Mouse (Mus musculus) CH12.LX (cell line): ENCODE measurements around the gene Ppil3. TPM values are rescaled to one million over a fixed set of nuclear protein-coding genes. Genes with fewer than 3 reads are reported as not detected.

Source experiments
- DNase-seq: peaks from one replicate; pipeline ENCODE4 v3.0.0-alpha.2; 2013; ENCODE audit errors: extremely low read depth
- H3K27ac ChIP-seq: 2 replicates; pipeline ENCODE4 v1.5.1; 2012; ENCODE audit warnings: low read depth, mild to moderate bottlenecking, control low read depth, moderate library complexity; ENCODE audit not compliant: insufficient read depth
- H3K27me3 ChIP-seq: replicated peaks from 2 replicates; pipeline ENCODE3; 2012; ENCODE audit warnings: inconsistent platforms
- H3K36me3 ChIP-seq, 2 experiments: replicated peaks in 1 of 2; 2 replicates each; pipeline versions ENCODE3 to v1.6.1; 2012; ENCODE audit warnings: inconsistent platforms in 1 of 2, low read length in 1 of 2, mild to moderate bottlenecking in 1 of 2, mixed read lengths in 1 of 2, moderate library complexity in 1 of 2; ENCODE audit not compliant: control insufficient read depth in 1 of 2, insufficient read depth in 1 of 2
- H3K4me1 ChIP-seq, 2 experiments: 2 replicates each; pipeline ENCODE4 v1.6.1; 2012; ENCODE audit warnings: inconsistent platforms in 1 of 2, moderate library complexity in 1 of 2; ENCODE audit not compliant: insufficient read depth in 2 of 2, control insufficient read depth in 1 of 2
- H3K4me2 ChIP-seq: 2 replicates; pipeline ENCODE4 v1.6.1; 2012; ENCODE audit warnings: low read depth, mild to moderate bottlenecking, control low read depth; ENCODE audit not compliant: poor library complexity, insufficient read depth, severe bottlenecking
- H3K4me3 ChIP-seq, 3 experiments: fragments of 150-350 bp in 1 of 3; sonication (generic) in 1 of 3; replicated peaks in 1 of 3; 2 replicates each; pipeline versions ENCODE3 to v1.5.1; 2011 to 2012; ENCODE audit warnings: low read depth in 2 of 3, low read length in 2 of 3, mild to moderate bottlenecking in 2 of 3, moderate library complexity in 2 of 3, control low read depth in 1 of 3, improper control_type of control experiment in 1 of 3, inconsistent platforms in 1 of 3, mixed read lengths in 1 of 3; ENCODE audit not compliant: poor library complexity in 1 of 3
- H3K79me2 ChIP-seq: replicated peaks from 2 replicates; pipeline ENCODE4 v1.6.1; 2012; ENCODE audit warnings: mild to moderate bottlenecking, moderate library complexity; ENCODE audit not compliant: control insufficient read depth, poor library complexity, insufficient read depth, severe bottlenecking; ENCODE audit errors: extremely low read depth
- H3K9ac ChIP-seq: 2 replicates; pipeline ENCODE4 v1.6.1; 2012; ENCODE audit warnings: low read depth, mild to moderate bottlenecking, control low read depth, moderate library complexity; ENCODE audit not compliant: insufficient read depth
- H3K9me3 ChIP-seq: replicated peaks from 2 replicates; pipeline ENCODE3; 2012; ENCODE audit warnings: low read length, inconsistent platforms, mixed read lengths
- CTCF ChIP-seq, 2 experiments: IDR thresholded peaks in 1 of 2; conservative IDR thresholded peaks in 1 of 2; 2 replicates each; pipeline ENCODE4 v1.5.1; 2011 to 2012; ENCODE audit warnings: low read depth in 2 of 2, low read length in 2 of 2, improper control_type of control experiment in 1 of 2, inconsistent platforms in 1 of 2, mild to moderate bottlenecking in 1 of 2, moderate library complexity in 1 of 2
- E2F4 ChIP-seq: IDR thresholded peaks from 2 replicates; pipeline ENCODE4 v1.6.1; 2011; ENCODE audit warnings: low read depth, low read length, improper control_type of control experiment; ENCODE audit not compliant: insufficient replicate concordance
- EP300 ChIP-seq: IDR thresholded peaks from 2 replicates; pipeline ENCODE4 v1.6.1; 2011; ENCODE audit warnings: low read length, improper control_type of control experiment
- ETS1 ChIP-seq: conservative IDR thresholded peaks from 2 replicates; pipeline ENCODE4 v1.6.1; 2012; ENCODE audit warnings: low read depth, mild to moderate bottlenecking, inconsistent platforms, low read length, improper control_type of control experiment, moderate library complexity
- HCFC1 ChIP-seq: IDR thresholded peaks from 2 replicates; pipeline ENCODE4 v1.6.1; 2012; ENCODE audit warnings: low read depth, mild to moderate bottlenecking, inconsistent platforms, low read length, improper control_type of control experiment
- JUN ChIP-seq: IDR thresholded peaks from 2 replicates; pipeline ENCODE4 v1.6.1; 2011; ENCODE audit warnings: low read depth, mild to moderate bottlenecking, low read length, improper control_type of control experiment, moderate library complexity; ENCODE audit not compliant: insufficient read depth
- JUND ChIP-seq: conservative IDR thresholded peaks from 2 replicates; pipeline ENCODE4 v1.6.1; 2011; ENCODE audit warnings: low read depth, low read length, improper control_type of control experiment
- KAT2A ChIP-seq: IDR thresholded peaks from 2 replicates; pipeline ENCODE4 v1.6.1; 2012; ENCODE audit warnings: low read length, improper control_type of control experiment, inconsistent platforms; ENCODE audit not compliant: insufficient replicate concordance
- MEF2A ChIP-seq: IDR thresholded peaks from 2 replicates; pipeline ENCODE4 v1.6.1; 2014; ENCODE audit warnings: low read depth, mild to moderate bottlenecking, inconsistent platforms, low read length, improper control_type of control experiment, borderline replicate concordance
- NRF1 ChIP-seq: IDR thresholded peaks from 2 replicates; pipeline ENCODE4 v1.6.1; 2014; ENCODE audit warnings: low read depth, mild to moderate bottlenecking, inconsistent platforms, low read length, improper control_type of control experiment, moderate library complexity
- POLR2A ChIP-seq: IDR thresholded peaks from 2 replicates; pipeline ENCODE4 v1.6.1; 2011; ENCODE audit warnings: low read depth, mild to moderate bottlenecking, improper control_type of control experiment, low read length
- POLR2AphosphoS2 ChIP-seq: IDR thresholded peaks from 2 replicates; pipeline ENCODE4 v1.6.1; 2011; ENCODE audit warnings: low read depth, low read length, improper control_type of control experiment
- RCOR1 ChIP-seq: conservative IDR thresholded peaks from 2 replicates; pipeline ENCODE4 v1.6.1; 2012; ENCODE audit warnings: low read depth, mild to moderate bottlenecking, inconsistent platforms, low read length, improper control_type of control experiment
- TBP ChIP-seq: conservative IDR thresholded peaks from 2 replicates; pipeline ENCODE4 v1.6.1; 2011; ENCODE audit warnings: low read depth, low read length, improper control_type of control experiment
- TCF12 ChIP-seq: IDR thresholded peaks from 2 replicates; pipeline ENCODE4 v1.6.1; 2014; ENCODE audit warnings: low read depth, mild to moderate bottlenecking, inconsistent platforms, low read length, improper control_type of control experiment
- UBTF ChIP-seq: IDR thresholded peaks from 2 replicates; pipeline ENCODE4 v1.6.1; 2012; ENCODE audit warnings: low read depth, mild to moderate bottlenecking, inconsistent platforms, low read length, improper control_type of control experiment, moderate library complexity
- USF1 ChIP-seq: IDR thresholded peaks from 2 replicates; pipeline ENCODE4 v1.6.1; 2014; ENCODE audit warnings: low read depth, mild to moderate bottlenecking, inconsistent platforms, low read length, improper control_type of control experiment
- USF2 ChIP-seq: conservative IDR thresholded peaks from 2 replicates; pipeline ENCODE4 v1.6.1; 2011; ENCODE audit warnings: low read depth, low read length, improper control_type of control experiment
- ZC3H11A ChIP-seq: IDR thresholded peaks from 2 replicates; pipeline ENCODE4 v1.6.1; 2012; ENCODE audit warnings: low read depth, mild to moderate bottlenecking, inconsistent platforms, low read length, improper control_type of control experiment
- ZKSCAN1 ChIP-seq: IDR thresholded peaks from 2 replicates; pipeline ENCODE4 v1.6.1; 2012; ENCODE audit warnings: low read depth, inconsistent platforms, low read length, improper control_type of control experiment, borderline replicate concordance
- ZMIZ1 ChIP-seq: IDR thresholded peaks from 2 replicates; pipeline ENCODE4 v1.6.1; 2012; ENCODE audit warnings: low read depth, mild to moderate bottlenecking, inconsistent platforms, low read length, improper control_type of control experiment
- dilution Hi-C: fragments of 300-500 bp; cut with MboI; formaldehyde crosslinking; loops from 2 replicates; pipeline ENCODE4 v1.14.3; 2020; ENCODE audit warnings: low sequenced_read_pairs; ENCODE audit not compliant: extremely low pct_unique_long_range_greater_than_20kb, extremely low pct_ligation_motif_present
- in situ Hi-C: fragments of 300-500 bp; cut with MboI; formaldehyde crosslinking; loops from 3 replicates; pipeline ENCODE4 v1.14.3; 2019; ENCODE audit warnings: low sequenced_read_pairs, low pct_ligation_motif_present, low pct_unique_long_range_greater_than_20kb, mixed read lengths
- polyA plus RNA-seq: library from polyadenylated mRNA; unstranded; fragments of >175 nt; gene quantifications from 2 replicates; pipeline ENCODE4 v1.2.1, GENCODE M21; 2012; ENCODE audit warnings: low read depth; ENCODE audit not compliant: insufficient read length
- total RNA-seq, 2 experiments: library from RNA; depleted of rRNA; stranded (reverse); fragments of 300-350 nt in 1 of 2; fragments of >200 nt in 1 of 2; gene quantifications; 2 replicates each; pipeline ENCODE4 v1.2.3; 2012 to 2014

Gene Ppil3
- total and polyA plus RNA-seq, 3 experiments, result 66.1 to 161 (median 103) TPM

GRCm38 (mm10) chr1:58458867-58459266 is 13.6 kb upstream of the Ppil3 start:
- in situ Hi-C loops (no loop called here), dilution Hi-C loops (no loop called here)
- Histone ChIP-seq H3K9ac (no peak overlapping the region), H3K36me3 (peaks cover 85 to 89% of the 10 kb centered on the region in 2 experiments), H3K4me1 (no peaks in the 10 kb centered on the region), H3K4me2 (no peak overlapping the region), H3K4me3 (no peak overlapping the region), H3K27me3 (no peaks in the 10 kb centered on the region), H3K27ac (no peak overlapping the region), H3K9me3 (no peaks in the 10 kb centered on the region), H3K79me2 (no peaks in the 10 kb centered on the region)
- TF ChIP-seq HCFC1 (no peak), CTCF (conservative IDR thresholded peaks at IDR 0.05 in 1 of 2, IDR thresholded peaks at IDR 0.05 in 1 of 2; ENCODE audit: low read depth in 2 of 2, low read length in 2 of 2) (no peak), MEF2A (no peak), NRF1 (no peak)
- no peak for DNase-seq

GRCm38 (mm10) chr1:58458175-58458574 is 12.9 kb upstream of the Ppil3 start:
- dilution Hi-C loops, result no loop called here
- Histone ChIP-seq H3K4me2 (no peak overlapping the region), H3K36me3 (peaks cover 85 to 89% of the 10 kb centered on the region in 2 experiments), H3K27ac (no peak overlapping the region), H3K79me2 (no peaks in the 10 kb centered on the region)
- TF ChIP-seq NRF1, result no peak
- TF ChIP-seq RCOR1, result no peak
- TF ChIP-seq ZMIZ1, result no peak
- TF ChIP-seq ZC3H11A, result no peak
- TF ChIP-seq MEF2A, result no peak
- TF ChIP-seq POLR2AphosphoS2, result no peak
- no peak for TF ChIP-seq UBTF
- no peak for TF ChIP-seq E2F4
- TF ChIP-seq POLR2A, result no peak
- no peak for TF ChIP-seq EP300
- TF ChIP-seq, all 38 proteins: peak for 0
- DNase-seq, result no peak
- Histone ChIP-seq H3K4me1 (no peaks in the 10 kb centered on the region), H3K27me3 (no peaks in the 10 kb centered on the region), H3K9me3 (peaks cover 4% of the 10 kb centered on the region), H3K9ac (no peak overlapping the region), H3K4me3 (no peak overlapping the region)
- in situ Hi-C loops, result no loop called here

- no peak overlapping the region for H3K27ac ChIP-seq
- dilution Hi-C loops (no loop called here), in situ Hi-C loops (no loop called here)
- peaks cover 72 to 86% of the 10 kb centered on the region in 2 experiments for H3K36me3 ChIP-seq
- 0 out of 4 replicates have a peak, but pooled peaks cover 0 to 3% of the 10 kb centered on the region in 2 experiments for H3K4me1 ChIP-seq
- no peak overlapping the region for H3K4me2 ChIP-seq
- no peak for TF ChIP-seq TBP
- no peak for TF ChIP-seq ETS1
- TF ChIP-seq TCF12, result no peak
- TF ChIP-seq ZKSCAN1, result no peak
- TF ChIP-seq MEF2A, result no peak
- TF ChIP-seq HCFC1, result no peak
- TF ChIP-seq KAT2A, result no peak
- no peak for TF ChIP-seq USF1
- TF ChIP-seq E2F4, result no peak
- TF ChIP-seq JUN, result no peak
- no peak for TF ChIP-seq USF2
- no peak for TF ChIP-seq POLR2A
- no peak for TF ChIP-seq JUND
- H3K79me2 ChIP-seq, result peaks cover 3% of the 10 kb centered on the region
- peaks cover 7% of the 10 kb centered on the region for H3K9me3 ChIP-seq
- H3K4me3 ChIP-seq, result no peak overlapping the region
- H3K9ac ChIP-seq, result no peak overlapping the region
- no peak for DNase-seq
- no peaks in the 10 kb centered on the region for H3K27me3 ChIP-seq
Observed at GRCm38 (mm10) chr1:58454316-58454715, 9.0 kb upstream of the Ppil3 start.
